Mouse (Mus musculus): Measurements from ENCODE around the gene Sfrp5. TPM values are rescaled to one million over a fixed set of nuclear protein-coding genes. Genes with fewer than 3 reads are reported as not detected.

The Sfrp5 gene
- polyA plus RNA-seq, 1 experiment: not detected

- Histone ChIP-seq H3K4me3 (ENCODE audit: insufficient read depth, low read length) (no peak overlapping the region), H3K27ac (ENCODE audit: insufficient read depth, low read depth, low read length) (no peak overlapping the region), H3K4me1 (ENCODE audit: control insufficient read depth, insufficient read depth, low read length) (peaks cover 11% of the 10 kb centered on the region)
- TF ChIP-seq CTCF (IDR thresholded peaks at IDR 0.05; ENCODE audit: low read depth, low read length): no peak
These were observed 25.2 kb downstream of the Sfrp5 start for GRCm38 (mm10) chr19:42176841-42177240.

GRCm38 (mm10) chr19:42170025-42170969 is 31.8 kb downstream of the Sfrp5 start:
- peak overlapping the region; percentile 93 for H3K4me3 ChIP-seq (ENCODE audit: insufficient read depth, low read length)
- no peak overlapping the region for H3K27ac ChIP-seq (ENCODE audit: insufficient read depth, low read depth, low read length)
- peaks cover 18% of the 10 kb centered on the region for H3K4me1 ChIP-seq (ENCODE audit: control insufficient read depth, insufficient read depth, low read length)
- TF ChIP-seq CTCF (IDR thresholded peaks at IDR 0.05; ENCODE audit: low read depth, low read length) (no peak), POLR2A (IDR thresholded peaks at IDR 0.05; ENCODE audit: borderline replicate concordance, low read depth, low read length) (no peak)

GRCm38 (mm10) chr19:42169322-42169975 is 32.6 kb downstream of the Sfrp5 start:
- H3K27ac ChIP-seq (ENCODE audit: insufficient read depth, low read depth, low read length): no peak overlapping the region
- H3K4me3 ChIP-seq (ENCODE audit: insufficient read depth, low read length): no peak overlapping the region
- H3K4me1 ChIP-seq (ENCODE audit: control insufficient read depth, insufficient read depth, low read length): peaks cover 18% of the 10 kb centered on the region
- TF ChIP-seq CTCF (IDR thresholded peaks at IDR 0.05; ENCODE audit: low read depth, low read length): no peak

- Histone ChIP-seq H3K4me3 (ENCODE audit: insufficient read depth, low read length) (no peak overlapping the region), H3K4me1 (ENCODE audit: control insufficient read depth, insufficient read depth, low read length) (peaks cover 18% of the 10 kb centered on the region), H3K27ac (ENCODE audit: insufficient read depth, low read depth, low read length) (no peak overlapping the region)
- no peak for TF ChIP-seq POLR2A (IDR thresholded peaks at IDR 0.05; ENCODE audit: borderline replicate concordance, low read depth, low read length)
- TF ChIP-seq CTCF (IDR thresholded peaks at IDR 0.05; ENCODE audit: low read depth, low read length): no peak
These were observed 34.6 kb downstream of the Sfrp5 start for GRCm38 (mm10) chr19:42167489-42167888.

GRCm38 (mm10) chr19:42166766-42167165 is 35.3 kb downstream of the Sfrp5 start:
- no peak for TF ChIP-seq CTCF (IDR thresholded peaks at IDR 0.05; ENCODE audit: low read depth, low read length)
- TF ChIP-seq POLR2A (IDR thresholded peaks at IDR 0.05; ENCODE audit: borderline replicate concordance, low read depth, low read length): no peak
- no peak overlapping the region for H3K27ac ChIP-seq (ENCODE audit: insufficient read depth, low read depth, low read length)

GRCm38 (mm10) chr19:42166130-42166529 is 35.9 kb downstream of the Sfrp5 start:
- TF ChIP-seq POLR2A (IDR thresholded peaks at IDR 0.05; ENCODE audit: borderline replicate concordance, low read depth, low read length) (no peak), CTCF (IDR thresholded peaks at IDR 0.05; ENCODE audit: low read depth, low read length) (peak; percentile 77)
- Histone ChIP-seq H3K27ac (ENCODE audit: insufficient read depth, low read depth, low read length) (no peak overlapping the region), H3K4me3 (ENCODE audit: insufficient read depth, low read length) (no peak overlapping the region), H3K4me1 (ENCODE audit: control insufficient read depth, insufficient read depth, low read length) (peaks cover 9% of the 10 kb centered on the region)

More at GRCm38 (mm10) chr19:42166766-42167165, 35.3 kb downstream of the Sfrp5 start:
- Histone ChIP-seq H3K4me3 (ENCODE audit: insufficient read depth, low read length) (no peak overlapping the region), H3K4me1 (ENCODE audit: control insufficient read depth, insufficient read depth, low read length) (peaks cover 13% of the 10 kb centered on the region)

GRCm38 (mm10) chr19:42164188-42164587 is 37.9 kb downstream of the Sfrp5 start:
- no peak overlapping the region for H3K4me3 ChIP-seq (ENCODE audit: insufficient read depth, low read length)
- H3K4me1 ChIP-seq (ENCODE audit: control insufficient read depth, insufficient read depth, low read length): peaks cover 4% of the 10 kb centered on the region
- H3K27ac ChIP-seq (ENCODE audit: insufficient read depth, low read depth, low read length): no peak overlapping the region
- TF ChIP-seq CTCF (IDR thresholded peaks at IDR 0.05; ENCODE audit: low read depth, low read length) (no peak), POLR2A (IDR thresholded peaks at IDR 0.05; ENCODE audit: borderline replicate concordance, low read depth, low read length) (no peak)

- TF ChIP-seq CTCF (IDR thresholded peaks at IDR 0.05; ENCODE audit: low read depth, low read length): no peak
- no peak for TF ChIP-seq POLR2A (IDR thresholded peaks at IDR 0.05; ENCODE audit: borderline replicate concordance, low read depth, low read length)
- no peak within 1 kb of the TSS for H3K27ac ChIP-seq (ENCODE audit: insufficient read depth, low read depth, low read length)
These were observed 38.3 kb downstream of the Sfrp5 start, which contains the start of gene Zfyve27 for GRCm38 (mm10) chr19:42163764-42164163. Zfyve27 (plus strand) TSS chr19:42163951.

GRCm38 (mm10) chr19:42158246-42159017 is 43.6 kb downstream of the Sfrp5 start:
- TF ChIP-seq CTCF (IDR thresholded peaks at IDR 0.05; ENCODE audit: low read depth, low read length) (no peak), POLR2A (IDR thresholded peaks at IDR 0.05; ENCODE audit: borderline replicate concordance, low read depth, low read length) (no peak)
- Histone ChIP-seq H3K4me3 (ENCODE audit: insufficient read depth, low read length) (no peak overlapping the region), H3K27ac (ENCODE audit: insufficient read depth, low read depth, low read length) (no peak overlapping the region), H3K4me1 (ENCODE audit: control insufficient read depth, insufficient read depth, low read length) (peaks cover 19% of the 10 kb centered on the region)

More at GRCm38 (mm10) chr19:42163764-42164163, 38.3 kb downstream of the Sfrp5 start, which contains the start of gene Zfyve27:
- no peak within 1 kb of the TSS for H3K4me3 ChIP-seq (ENCODE audit: insufficient read depth, low read length)
- H3K4me1 ChIP-seq (ENCODE audit: control insufficient read depth, insufficient read depth, low read length): peaks cover 4% of the 10 kb centered on the region
